Mouse (Mus musculus) heart, embryonic 12.5 days (tissue): ENCODE data around the gene Ilf2. TPM values are rescaled to one million over a fixed set of nuclear protein-coding genes. Genes with fewer than 3 reads are reported as not detected.

Experiments
- ATAC-seq: fragments of 200-750 bp; cut with Nextera tagmentation; 2 replicates; pipeline ENCODE4 v1.8.0; 2017; ENCODE audit warnings: moderate TSS enrichment, moderate library complexity; ENCODE audit not compliant: insufficient number of reproducible peaks, low FRiP score
- H3K27ac ChIP-seq: fragments of 300-500 bp; sonication (generic); 2 replicates; pipeline ENCODE4 v1.5.1; 2016; ENCODE audit warnings: mild to moderate bottlenecking, moderate library complexity; ENCODE audit not compliant: poor library complexity, severe bottlenecking
- H3K27me3 ChIP-seq: fragments of 300-500 bp; sonication (generic); replicated peaks from 2 replicates; pipeline ENCODE4 v1.6.1; 2016; ENCODE audit warnings: mild to moderate bottlenecking, moderate library complexity
- H3K36me3 ChIP-seq: fragments of 300-500 bp; sonication (generic); 2 replicates; pipeline ENCODE4 v1.6.1; 2016; ENCODE audit warnings: mild to moderate bottlenecking, moderate library complexity
- H3K4me1 ChIP-seq: fragments of 300-500 bp; sonication (generic); replicated peaks from 2 replicates; pipeline ENCODE4 v1.6.1; 2016; ENCODE audit warnings: mild to moderate bottlenecking
- H3K4me2 ChIP-seq: fragments of 300-500 bp; sonication (generic); 2 replicates; pipeline ENCODE4 v1.6.1; 2016; ENCODE audit warnings: mild to moderate bottlenecking, moderate library complexity
- H3K4me3 ChIP-seq: fragments of 300-500 bp; sonication (generic); 2 replicates; pipeline ENCODE4 v1.5.1; 2016; ENCODE audit warnings: mild to moderate bottlenecking
- H3K9ac ChIP-seq: fragments of 300-500 bp; sonication (generic); 2 replicates; pipeline ENCODE4 v1.6.1; 2016; ENCODE audit warnings: mild to moderate bottlenecking, moderate library complexity
- H3K9me3 ChIP-seq: fragments of 300-500 bp; sonication (generic); replicated peaks from 2 replicates; pipeline ENCODE4 v1.6.1; 2016; ENCODE audit warnings: mild to moderate bottlenecking, moderate library complexity
- WGBS: fragments of 180-500 bp; shearing (Covaris S2); methylation state at CpG from one replicate; pipeline ENCODE4 v1.1.7; 2016; 5-methylcytosine and 5-hydroxymethylcytosine counted together
- polyA plus RNA-seq: library from polyadenylated mRNA; unstranded; fragments of >200 nt; fragmentation: Nextera tagmentation; extraction: Ambion mirVana; gene quantifications from 2 replicates; pipeline ENCODE4 v1.2.1, GENCODE M21; 2016

Gene Ilf2
- polyA plus RNA-seq, 1 experiment from 2014 or later, result 137 TPM

- H3K9me3 ChIP-seq, result no peaks in the 10 kb centered on the region
- WGBS, result 0% methylated on average over 37 of the region's 37 CpGs
- H3K4me2 ChIP-seq, result peak within 1 kb of the TSS; percentile 80
- ATAC-seq, result peak; percentile 96
- peaks cover 10% of the 10 kb centered on the region for H3K4me1 ChIP-seq
- H3K4me3 ChIP-seq, result peak within 1 kb of the TSS; percentile 75
- H3K27ac ChIP-seq, result peak within 1 kb of the TSS; percentile 65
- H3K27me3 ChIP-seq, result no peaks in the 10 kb centered on the region
- peaks cover 45% of the 10 kb centered on the region for H3K36me3 ChIP-seq
- peak within 1 kb of the TSS; percentile 81 for H3K9ac ChIP-seq
Measured at GRCm38 (mm10) chr3:90490696-90491256, 14.8 kb downstream of the Ilf2 start, which contains the start of gene Snapin. Gene Snapin, minus strand, starts transcription at chr3:90491033.

DNA sequence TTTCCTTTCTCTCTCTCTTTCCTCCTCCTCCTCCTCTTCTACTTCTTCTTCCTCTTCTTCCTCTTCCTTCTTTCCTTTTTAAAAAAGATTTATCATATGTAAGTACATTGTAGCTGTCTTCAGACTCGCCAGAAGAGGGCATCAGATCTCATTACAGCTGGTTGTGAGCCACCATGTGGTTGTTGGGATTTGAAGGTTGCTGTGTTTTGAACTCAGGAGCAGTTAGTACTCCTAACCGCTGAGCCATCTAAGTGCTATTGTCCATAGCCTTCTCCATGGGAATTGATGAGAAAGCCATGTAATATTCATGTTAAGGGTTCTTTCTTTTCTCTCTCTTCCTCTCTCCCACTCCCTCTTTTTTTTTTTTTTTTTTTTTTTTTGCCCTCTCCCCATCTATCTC lies 15.4 kb downstream of the Ilf2 start:
- WGBS, result 47% methylated on average over 2 of the region's 2 CpGs

GRCm38 (mm10) chr3:90493831-90494540 lies 18.1 kb downstream of the Ilf2 start:
- ATAC-seq, result no peak
- no peak overlapping the region for H3K4me2 ChIP-seq
- H3K9me3 ChIP-seq, result no peaks in the 10 kb centered on the region
- no peak overlapping the region for H3K27ac ChIP-seq
- H3K9ac ChIP-seq, result no peak overlapping the region
- no peak overlapping the region for H3K4me3 ChIP-seq
- H3K4me1 ChIP-seq, result peaks cover 10% of the 10 kb centered on the region
- H3K27me3 ChIP-seq, result no peaks in the 10 kb centered on the region
- WGBS, result 67% methylated on average over 4 of the region's 4 CpGs
- peaks cover 45% of the 10 kb centered on the region for H3K36me3 ChIP-seq

More for the DNA sequence above, 15.4 kb downstream of the Ilf2 start:
- peaks cover 10% of the 10 kb centered on the region for H3K4me1 ChIP-seq
- H3K4me2 ChIP-seq, result no peak overlapping the region
- no peak overlapping the region for H3K9ac ChIP-seq
- H3K9me3 ChIP-seq, result no peaks in the 10 kb centered on the region
- no peak for ATAC-seq
- H3K36me3 ChIP-seq, result peaks cover 45% of the 10 kb centered on the region
- H3K27ac ChIP-seq, result no peak overlapping the region
- no peaks in the 10 kb centered on the region for H3K27me3 ChIP-seq
- H3K4me3 ChIP-seq, result no peak overlapping the region

- ATAC-seq, result no peak
- WGBS, result 83% methylated on average over 7 of the region's 7 CpGs
- Histone ChIP-seq H3K9me3 (no peaks in the 10 kb centered on the region), H3K27me3 (no peaks in the 10 kb centered on the region), H3K4me3 (no peak overlapping the region), H3K4me1 (no peaks in the 10 kb centered on the region), H3K36me3 (peaks cover 54% of the 10 kb centered on the region), H3K4me2 (no peak overlapping the region), H3K27ac (no peak overlapping the region), H3K9ac (no peak overlapping the region)
Measured at GRCm38 (mm10) chr3:90495850-90496525, 20.1 kb downstream of the Ilf2 start.

- Histone ChIP-seq H3K4me3 (no peak overlapping the region), H3K36me3 (peaks cover 69% of the 10 kb centered on the region), H3K9ac (no peak overlapping the region), H3K9me3 (no peaks in the 10 kb centered on the region), H3K27ac (no peak overlapping the region), H3K4me2 (no peak overlapping the region), H3K4me1 (no peaks in the 10 kb centered on the region), H3K27me3 (no peaks in the 10 kb centered on the region)
- ATAC-seq, result no peak
Measured at GRCm38 (mm10) chr3:90497597-90497996, 21.7 kb downstream of the Ilf2 start.

- ATAC-seq, result no peak
- Histone ChIP-seq H3K9ac (no peak overlapping the region), H3K4me1 (peaks cover 12% of the 10 kb centered on the region), H3K4me3 (no peak overlapping the region), H3K27me3 (no peaks in the 10 kb centered on the region), H3K9me3 (no peaks in the 10 kb centered on the region), H3K4me2 (no peak overlapping the region), H3K27ac (no peak overlapping the region), H3K36me3 (peaks cover 74% of the 10 kb centered on the region)
- WGBS, result 87% methylated on average over 4 of the region's 4 CpGs
Measured at GRCm38 (mm10) chr3:90503444-90503843, 27.5 kb downstream of the Ilf2 start.

- ATAC-seq, result no peak
- Histone ChIP-seq H3K4me2 (no peak overlapping the region), H3K9ac (no peak overlapping the region), H3K27ac (no peak overlapping the region), H3K27me3 (no peaks in the 10 kb centered on the region), H3K9me3 (no peaks in the 10 kb centered on the region), H3K36me3 (peaks cover 57% of the 10 kb centered on the region), H3K4me1 (peaks cover 12% of the 10 kb centered on the region), H3K4me3 (no peak overlapping the region)
- WGBS, result 97% methylated on average over 5 of the region's 5 CpGs
Measured at GRCm38 (mm10) chr3:90505216-90505615, 29.3 kb downstream of the Ilf2 start.

GRCm38 (mm10) chr3:90506362-90506761 lies 30.4 kb downstream of the Ilf2 start:
- no peaks in the 10 kb centered on the region for H3K9me3 ChIP-seq
- no peak overlapping the region for H3K27ac ChIP-seq
- H3K36me3 ChIP-seq, result peaks cover 60% of the 10 kb centered on the region
- H3K4me3 ChIP-seq, result no peak overlapping the region
- H3K27me3 ChIP-seq, result no peaks in the 10 kb centered on the region
- ATAC-seq, result no peak
- H3K4me1 ChIP-seq, result peaks cover 12% of the 10 kb centered on the region
- H3K4me2 ChIP-seq, result no peak overlapping the region
- H3K9ac ChIP-seq, result no peak overlapping the region
- 85% methylated on average over 3 of the region's 3 CpGs for WGBS

- Histone ChIP-seq H3K9me3 (no peaks in the 10 kb centered on the region), H3K4me1 (peaks cover 19% of the 10 kb centered on the region), H3K4me3 (peak overlapping the region; percentile 98), H3K27me3 (no peaks in the 10 kb centered on the region), H3K4me2 (peak overlapping the region; percentile 89), H3K9ac (peak overlapping the region; percentile 99), H3K27ac (peak overlapping the region; percentile 96), H3K36me3 (peaks cover 41% of the 10 kb centered on the region)
- WGBS, result 3% methylated on average over 20 of the region's 20 CpGs
- ATAC-seq, result no peak
Measured at GRCm38 (mm10) chr3:90508287-90508949, 32.5 kb downstream of the Ilf2 start.

DNA sequence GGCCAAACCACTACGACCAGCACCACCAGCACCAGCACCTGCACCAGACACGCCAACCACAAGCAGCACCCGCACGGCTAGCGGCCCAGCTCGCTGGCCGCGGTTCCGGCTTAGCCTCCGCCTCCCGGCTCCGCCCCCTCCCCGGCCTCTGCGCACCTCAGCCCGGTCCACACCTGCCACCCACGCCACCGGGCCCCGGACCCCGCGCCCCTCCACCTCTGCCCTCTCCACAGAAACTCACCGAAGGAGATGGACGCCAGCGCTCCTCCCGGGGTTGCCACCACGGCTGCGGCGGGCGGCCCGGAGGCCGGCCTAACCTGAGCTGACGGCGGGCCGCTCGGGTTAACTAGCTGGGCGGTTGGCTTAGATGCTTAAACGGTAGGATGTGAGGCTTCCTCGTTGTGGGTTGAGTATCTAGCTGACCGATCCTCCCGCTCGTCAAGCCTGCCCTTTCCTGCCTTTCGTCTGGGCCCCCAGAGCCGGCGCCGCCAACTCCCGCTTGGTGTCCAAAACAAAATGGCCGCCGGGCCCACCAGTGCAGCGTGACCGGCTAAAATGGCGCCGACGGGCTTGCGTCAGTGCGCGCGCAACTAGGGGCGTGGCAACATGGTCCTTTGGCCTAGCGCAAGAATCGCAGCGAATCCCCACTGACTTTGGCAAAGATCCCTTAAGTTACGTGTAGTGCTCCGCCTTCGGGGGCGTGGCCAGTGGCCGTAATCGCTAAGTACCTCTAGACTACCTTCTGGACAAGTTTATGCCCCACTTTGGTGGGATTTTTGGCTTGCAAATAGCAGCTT lies 33.2 kb downstream of the Ilf2 start, which contains the start of gene Chtop:
Gene Chtop, minus strand, starts transcription at position 549 of the 797 bp plus-strand sequence.
- Histone ChIP-seq H3K4me3 (peak within 1 kb of the TSS; percentile 98), H3K9ac (peak within 1 kb of the TSS; percentile 99), H3K4me1 (peaks cover 22% of the 10 kb centered on the region), H3K4me2 (peak within 1 kb of the TSS; percentile 89), H3K36me3 (peaks cover 35% of the 10 kb centered on the region), H3K27ac (peak within 1 kb of the TSS; percentile 96), H3K27me3 (no peaks in the 10 kb centered on the region), H3K9me3 (no peaks in the 10 kb centered on the region)
- peak; percentile 94 for ATAC-seq
- WGBS, result under 1% methylated on average over 66 of the region's 66 CpGs
